Mouse (Mus musculus) testis, adult 2 months (tissue): Measurements from ENCODE around the gene Foxd3.

Experiments used
- CTCF ChIP-seq: fragments of 200-500 bp; IDR thresholded peaks from 2 replicates; pipeline ENCODE4 v1.5.1; 2012; ENCODE audit warnings: low read depth, mild to moderate bottlenecking, inconsistent platforms, low read length, moderate library complexity; ENCODE audit not compliant: control insufficient read depth, insufficient read depth, insufficient replicate concordance
- POLR2A ChIP-seq: fragments of 200-500 bp; IDR thresholded peaks from 2 replicates; pipeline ENCODE4 v1.6.1; 2012; ENCODE audit warnings: low read depth, mild to moderate bottlenecking, inconsistent platforms, low read length, moderate library complexity; ENCODE audit not compliant: control insufficient read depth

- no peak for TF ChIP-seq CTCF
- TF ChIP-seq POLR2A: no peak
These were observed 43.9 kb upstream of the Foxd3 start for GRCm38 (mm10) chr4:99612156-99612555.
